Mouse (Mus musculus) hindbrain, embryonic 11.5 days (tissue): ENCODE measurements around the gene Iqcg. TPM values are rescaled to one million over a fixed set of nuclear protein-coding genes. Genes with fewer than 3 reads are reported as not detected.
A peak's percentile ranks its signal among the peaks of the same experiment; 100 is the strongest.

Source experiments
- ATAC-seq: fragments of 200-750 bp; cut with Nextera tagmentation; 2 replicates; pipeline ENCODE4 v1.8.0; 2017; ENCODE audit warnings: mild to moderate bottlenecking, moderate TSS enrichment, moderate library complexity; ENCODE audit not compliant: low FRiP score
- DNase-seq: peaks from one replicate; pipeline ENCODE4 v3.0.0-alpha.2; 2015; ENCODE audit warnings: low spot score
- H3K27ac ChIP-seq: fragments of 300-500 bp; sonication (generic); 2 replicates; pipeline ENCODE4 v1.5.1; 2014; ENCODE audit warnings: mild to moderate bottlenecking, low read depth, low read length
- H3K27me3 ChIP-seq: fragments of 300-500 bp; sonication (generic); 2 replicates; pipeline ENCODE4 v1.6.1; 2014; ENCODE audit warnings: mild to moderate bottlenecking, low read length, moderate library complexity, mixed read lengths; ENCODE audit not compliant: control insufficient read depth, insufficient read depth
- H3K36me3 ChIP-seq: fragments of 300-500 bp; sonication (generic); 2 replicates; pipeline ENCODE4 v1.6.1; 2014; ENCODE audit warnings: mild to moderate bottlenecking, low read length, moderate library complexity, mixed read lengths; ENCODE audit not compliant: control insufficient read depth, insufficient read depth
- H3K4me1 ChIP-seq: fragments of 300-500 bp; sonication (generic); replicated peaks from 2 replicates; pipeline ENCODE4 v1.6.1; 2014; ENCODE audit warnings: low read length, mixed read lengths; ENCODE audit not compliant: control insufficient read depth, insufficient read depth
- H3K4me2 ChIP-seq: fragments of 300-500 bp; sonication (generic); replicated peaks from 2 replicates; pipeline ENCODE4 v1.6.1; 2014; ENCODE audit warnings: mild to moderate bottlenecking, low read depth, low read length
- H3K4me3 ChIP-seq: fragments of 300-500 bp; sonication (generic); 2 replicates; pipeline ENCODE4 v1.5.1; 2014; ENCODE audit warnings: low read depth, low read length
- H3K9ac ChIP-seq: fragments of 300-500 bp; sonication (generic); 2 replicates; pipeline ENCODE4 v1.6.1; 2014; ENCODE audit warnings: low read depth, low read length
- H3K9me3 ChIP-seq: fragments of 300-500 bp; sonication (generic); 2 replicates; pipeline ENCODE4 v1.6.1; 2016; ENCODE audit warnings: low read length; ENCODE audit not compliant: control insufficient read depth
- WGBS: fragments of 180-500 bp; shearing (Covaris S2); extraction: QIAGEN DNeasy Blood & Tissue Kit; methylation state at CpG from one replicate; pipeline ENCODE4 v1.1.7; 2014; 5-methylcytosine and 5-hydroxymethylcytosine counted together
- polyA plus RNA-seq: library from polyadenylated mRNA; unstranded; fragments of >200 nt; fragmentation: Nextera tagmentation; extraction: Ambion mirVana; gene quantifications from 2 replicates; pipeline ENCODE4 v1.2.1, GENCODE M21; 2014

Iqcg gene
- polyA plus RNA-seq, result 7.7 and 8.0 TPM in 2 replicates

GRCm38 (mm10) chr16:33056095-33056785, at the start of gene Iqcg, which contains the start of gene Rpl35a:
TSS of gene Iqcg (minus strand) at chr16:33056218.
TSS of gene Rpl35a (plus strand) at chr16:33056453.
- WGBS, result under 1% methylated on average over 47 of the region's 47 CpGs

DNA sequence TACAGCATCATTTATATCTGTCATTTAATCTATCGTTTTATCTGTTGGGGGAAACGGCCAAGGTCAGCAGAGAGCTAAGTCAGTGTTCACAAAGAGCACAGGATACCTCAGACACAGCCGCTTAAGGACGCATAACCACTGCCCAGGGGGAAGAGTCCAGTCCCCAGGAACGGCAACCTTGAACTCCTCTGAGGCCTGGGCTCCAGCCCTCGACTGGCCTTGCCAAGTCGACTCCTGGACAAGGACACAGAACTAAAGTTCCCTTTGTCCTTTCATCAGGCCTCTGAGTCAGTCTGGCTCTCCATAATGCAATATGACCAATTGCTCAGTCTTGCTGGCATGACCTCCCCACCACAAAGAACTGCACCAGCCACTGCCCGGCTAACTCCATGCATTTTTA, 29.6 kb upstream of the Iqcg start:
- ATAC-seq (no peak), DNase-seq (no peak)
- H3K9ac ChIP-seq, result no peak overlapping the region
- H3K4me3 ChIP-seq, result no peak overlapping the region
- H3K27ac ChIP-seq, result no peak overlapping the region
- no peaks in the 10 kb centered on the region for H3K9me3 ChIP-seq
- WGBS, result 84% methylated on average over 8 of the region's 8 CpGs
- H3K4me2 ChIP-seq, result no peak overlapping the region
- H3K36me3 ChIP-seq, result no peaks in the 10 kb centered on the region
- H3K27me3 ChIP-seq, result no peaks in the 10 kb centered on the region
- H3K4me1 ChIP-seq, result no peaks in the 10 kb centered on the region

More at GRCm38 (mm10) chr16:33056095-33056785, at the start of gene Iqcg, which contains the start of gene Rpl35a:
- H3K36me3 ChIP-seq, result peaks cover 8% of the 10 kb centered on the region
- no peaks in the 10 kb centered on the region for H3K27me3 ChIP-seq
- peaks cover 4% of the 10 kb centered on the region; the same call in 1 of the 2 replicates for H3K4me1 ChIP-seq
- peak within 1 kb of the TSS; percentile 98 for H3K4me3 ChIP-seq
- H3K4me2 ChIP-seq, result peak within 1 kb of the TSS; percentile 63
- peak within 1 kb of the TSS; percentile 81 for H3K27ac ChIP-seq
- H3K9ac ChIP-seq, result peak within 1 kb of the TSS; percentile 98
- no peaks in the 10 kb centered on the region for H3K9me3 ChIP-seq
- peak; percentile 95 for ATAC-seq
- peak; percentile 94 for DNase-seq

- WGBS, result 94% methylated on average over 2 of the region's 2 CpGs
- no peaks in the 10 kb centered on the region for H3K9me3 ChIP-seq
- no peak overlapping the region for H3K9ac ChIP-seq
- H3K4me1 ChIP-seq, result no peaks in the 10 kb centered on the region
- H3K36me3 ChIP-seq, result no peaks in the 10 kb centered on the region
- no peak overlapping the region for H3K27ac ChIP-seq
- no peak overlapping the region for H3K4me3 ChIP-seq
- DNase-seq (no peak), ATAC-seq (no peak)
- H3K4me2 ChIP-seq, result no peak overlapping the region
- H3K27me3 ChIP-seq, result no peaks in the 10 kb centered on the region
Measured at GRCm38 (mm10) chr16:33083996-33084395, 28.0 kb upstream of the Iqcg start.

- no peaks in the 10 kb centered on the region for H3K36me3 ChIP-seq
- H3K9me3 ChIP-seq, result no peaks in the 10 kb centered on the region
- no peaks in the 10 kb centered on the region for H3K27me3 ChIP-seq
- no peak for ATAC-seq
- no peak for DNase-seq
- no peak overlapping the region for H3K4me2 ChIP-seq
- WGBS, result 91% methylated on average over 6 of the region's 6 CpGs
- H3K4me1 ChIP-seq, result no peaks in the 10 kb centered on the region
- no peak overlapping the region for H3K4me3 ChIP-seq
- no peak overlapping the region for H3K27ac ChIP-seq
- H3K9ac ChIP-seq, result no peak overlapping the region
Measured at GRCm38 (mm10) chr16:33082951-33083350, 26.9 kb upstream of the Iqcg start.

- H3K36me3 ChIP-seq, result no peaks in the 10 kb centered on the region
- no peaks in the 10 kb centered on the region for H3K27me3 ChIP-seq
- H3K4me1 ChIP-seq, result no peaks in the 10 kb centered on the region
- DNase-seq (no peak), ATAC-seq (no peak)
- 92% methylated on average over 7 of the region's 7 CpGs for WGBS
- no peak overlapping the region for H3K27ac ChIP-seq
- no peak overlapping the region for H3K4me2 ChIP-seq
- H3K9me3 ChIP-seq, result no peaks in the 10 kb centered on the region
- no peak overlapping the region for H3K4me3 ChIP-seq
- no peak overlapping the region for H3K9ac ChIP-seq
Measured at GRCm38 (mm10) chr16:33080063-33080462, 24.0 kb upstream of the Iqcg start.

DNA sequence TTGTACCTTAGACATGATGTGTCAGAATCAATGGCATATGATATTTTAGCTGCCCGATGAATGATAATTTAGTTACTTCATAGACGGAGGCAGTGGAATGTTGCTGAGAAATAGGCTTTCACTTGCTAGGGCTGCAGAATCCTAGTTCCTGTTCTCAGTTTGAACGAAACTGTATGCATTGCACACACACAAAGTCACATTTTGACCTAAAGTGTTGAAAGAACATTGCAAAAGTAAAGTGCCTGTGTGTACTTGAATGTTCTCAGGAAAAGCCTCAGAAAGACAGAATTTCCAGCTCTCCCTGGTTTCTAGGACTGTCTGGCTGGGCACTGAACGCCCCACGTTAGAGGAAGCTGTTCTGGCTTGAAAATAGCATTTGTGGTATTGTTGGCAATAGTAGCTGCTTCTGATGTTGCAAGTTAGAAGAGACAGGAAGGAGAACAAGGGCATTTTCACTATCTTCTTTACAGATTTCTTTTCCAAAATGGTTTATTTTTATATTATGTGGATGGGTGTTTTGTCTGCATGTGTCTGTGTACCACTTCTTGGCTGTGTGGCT, 21.1 kb upstream of the Iqcg start:
- Histone ChIP-seq H3K9me3 (no peaks in the 10 kb centered on the region), H3K27me3 (no peaks in the 10 kb centered on the region), H3K27ac (no peak overlapping the region), H3K36me3 (no peaks in the 10 kb centered on the region), H3K4me1 (no peaks in the 10 kb centered on the region), H3K4me2 (no peak overlapping the region), H3K4me3 (no peak overlapping the region), H3K9ac (no peak overlapping the region)
- DNase-seq, result no peak
- no peak for ATAC-seq
- 94% methylated on average over 5 of the region's 5 CpGs for WGBS

GRCm38 (mm10) chr16:33076078-33076477, 20.1 kb upstream of the Iqcg start:
- 68% methylated on average over 6 of the region's 6 CpGs for WGBS

GRCm38 (mm10) chr16:33074967-33075366, 18.9 kb upstream of the Iqcg start:
- Histone ChIP-seq H3K9ac (no peak overlapping the region), H3K36me3 (no peaks in the 10 kb centered on the region), H3K4me2 (no peak overlapping the region), H3K4me3 (no peak overlapping the region), H3K4me1 (no peaks in the 10 kb centered on the region), H3K27me3 (no peaks in the 10 kb centered on the region), H3K27ac (no peak overlapping the region), H3K9me3 (no peaks in the 10 kb centered on the region)
- no peak for DNase-seq
- WGBS, result 78% methylated on average over 5 of the region's 5 CpGs
- no peak for ATAC-seq

More at GRCm38 (mm10) chr16:33076078-33076477, 20.1 kb upstream of the Iqcg start:
- no peaks in the 10 kb centered on the region for H3K27me3 ChIP-seq
- DNase-seq (no peak), ATAC-seq (no peak)
- no peaks in the 10 kb centered on the region for H3K4me1 ChIP-seq
- no peak overlapping the region for H3K4me2 ChIP-seq
- no peak overlapping the region for H3K4me3 ChIP-seq
- no peak overlapping the region for H3K9ac ChIP-seq
- no peak overlapping the region for H3K27ac ChIP-seq
- no peaks in the 10 kb centered on the region for H3K36me3 ChIP-seq
- H3K9me3 ChIP-seq, result no peaks in the 10 kb centered on the region
